Mouse (Mus musculus): ENCODE results near the gene Glt8d2.
"Not testable (repeated sequence)": the region's sequence is repeated elsewhere in the genome, so short reads cannot be mapped to it uniquely, and the experiment has no call there.

Gene Glt8d2

DNA sequence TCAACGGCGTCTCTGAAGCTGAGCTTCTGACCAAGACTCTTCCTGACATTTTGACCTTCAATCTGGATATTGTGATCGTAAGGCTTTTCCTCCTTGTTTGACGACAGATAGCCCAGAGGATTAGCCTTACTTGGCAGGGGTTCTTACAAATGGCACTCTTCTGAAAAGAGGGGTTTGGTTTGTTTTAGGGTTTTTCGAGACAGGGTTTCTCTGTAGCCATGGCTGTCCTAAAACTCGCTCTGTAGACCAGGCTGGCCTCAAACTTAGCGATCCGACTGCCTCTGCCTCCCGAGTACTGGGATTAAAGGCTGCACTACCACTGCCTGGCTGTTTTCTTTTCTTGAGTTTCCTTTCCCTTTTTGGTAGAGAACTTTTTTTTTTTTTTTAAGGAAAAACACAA, 49.0 kb downstream of the Glt8d2 start:
- DNase-seq, result no peak

DNA sequence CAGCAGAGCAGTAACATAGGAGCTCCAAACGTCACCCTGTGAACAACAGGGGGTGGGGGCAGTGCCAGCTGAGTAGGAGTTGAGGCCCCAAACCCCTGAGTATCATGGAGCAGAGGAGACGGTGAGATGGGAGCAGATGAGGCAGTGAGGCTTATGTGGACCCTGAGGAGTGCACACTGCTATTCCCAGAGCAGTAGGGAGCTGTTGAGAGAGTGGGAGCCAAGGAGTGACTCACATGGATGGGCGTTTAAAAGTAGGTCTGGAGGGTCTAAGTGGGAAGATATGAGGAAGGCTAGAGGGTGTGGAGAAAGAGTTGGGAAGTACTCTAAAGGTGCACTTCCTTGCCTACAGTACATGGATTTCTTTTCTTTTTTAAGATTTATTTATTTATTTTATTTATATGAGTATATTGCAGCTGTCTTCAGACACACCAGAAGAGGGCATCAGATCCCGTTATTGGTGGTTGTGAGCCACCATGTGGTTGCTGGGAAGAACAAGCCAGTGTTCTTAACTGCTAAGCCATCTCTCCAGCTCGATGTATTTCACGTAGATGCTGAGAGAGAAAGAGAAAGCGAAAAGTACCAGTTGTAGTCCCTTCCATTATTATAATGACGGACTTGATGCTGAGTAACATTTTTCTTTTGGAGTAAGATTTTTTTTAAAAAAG, 51.3 kb downstream of the Glt8d2 start:
- DNase-seq, result no peak

DNA sequence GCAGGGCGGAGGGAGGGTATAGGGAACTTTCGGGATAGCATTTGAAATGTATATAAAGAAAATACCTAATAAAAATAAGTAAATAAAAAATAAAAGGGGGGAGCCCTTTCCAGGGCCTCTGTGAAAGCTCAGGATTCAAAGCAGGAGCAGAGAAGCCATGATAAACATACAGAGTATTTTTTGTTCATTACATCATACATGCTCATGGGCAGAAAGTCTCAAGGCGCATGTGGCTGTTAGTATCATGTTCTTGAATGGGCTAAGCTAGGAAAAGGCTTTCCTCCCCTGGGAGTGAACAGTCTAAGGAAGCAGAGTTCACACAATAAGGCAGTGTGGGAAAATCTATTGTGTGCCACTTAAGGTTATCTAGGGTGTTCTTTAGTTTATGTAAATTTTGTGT, 54.1 kb downstream of the Glt8d2 start:
- no peak for DNase-seq

DNA sequence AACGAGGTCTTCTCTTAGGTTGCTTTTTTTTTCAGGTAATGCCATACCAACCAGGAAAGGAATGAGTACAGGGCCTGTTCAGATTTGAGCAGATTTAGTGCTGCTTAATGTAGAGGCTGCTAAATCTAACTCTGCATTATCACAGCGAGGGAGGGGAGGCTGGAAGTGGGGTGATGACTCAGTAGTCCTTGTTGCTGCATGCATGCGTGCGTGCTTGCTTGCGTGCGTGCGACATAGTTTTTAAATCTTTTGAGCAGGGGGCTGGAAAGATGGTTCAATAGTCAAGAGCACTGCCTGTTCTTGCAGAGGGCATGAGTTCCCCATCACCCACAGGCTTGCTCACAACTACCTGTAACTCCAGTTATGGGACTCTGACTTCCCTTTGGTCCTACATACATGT, 56.1 kb downstream of the Glt8d2 start:
- no peak for DNase-seq

DNA sequence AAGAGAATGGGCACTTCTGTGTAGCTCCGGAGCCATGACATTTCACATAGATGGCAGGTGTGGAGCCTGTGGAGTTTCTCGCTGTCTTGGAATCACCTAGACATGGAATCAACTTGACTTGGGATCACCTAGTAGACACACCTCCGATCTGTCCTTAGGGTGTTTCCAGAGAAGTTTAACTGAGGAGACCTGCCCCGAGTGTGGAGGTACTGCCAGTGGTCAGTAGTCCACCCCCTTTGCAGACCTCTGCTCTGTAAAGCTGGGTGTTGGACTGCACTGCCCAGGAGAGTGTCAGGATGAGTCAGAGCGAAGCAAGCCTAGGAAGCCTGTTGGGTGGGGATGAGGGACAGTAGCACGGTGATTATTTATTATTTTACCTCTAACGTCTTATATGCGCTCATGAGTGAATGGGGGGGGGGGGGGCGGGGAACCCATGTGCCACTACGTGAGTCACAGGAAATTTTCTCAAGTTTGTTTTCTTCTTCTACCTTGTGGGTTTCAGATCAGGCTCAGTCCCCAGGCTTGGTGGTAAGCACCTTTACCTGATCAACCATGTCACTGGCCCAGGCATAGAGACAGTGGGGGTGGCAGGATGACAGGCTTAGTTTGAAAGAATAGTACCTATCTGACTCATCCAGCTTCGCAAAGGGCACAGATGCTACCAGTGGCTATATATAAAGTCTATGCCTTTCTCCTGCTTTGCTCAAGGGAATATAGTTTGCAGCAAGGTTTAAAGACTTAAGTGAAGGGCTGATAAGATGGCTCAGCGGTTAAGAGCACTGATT, 57.8 kb downstream of the Glt8d2 start:
- no peak for DNase-seq

DNA sequence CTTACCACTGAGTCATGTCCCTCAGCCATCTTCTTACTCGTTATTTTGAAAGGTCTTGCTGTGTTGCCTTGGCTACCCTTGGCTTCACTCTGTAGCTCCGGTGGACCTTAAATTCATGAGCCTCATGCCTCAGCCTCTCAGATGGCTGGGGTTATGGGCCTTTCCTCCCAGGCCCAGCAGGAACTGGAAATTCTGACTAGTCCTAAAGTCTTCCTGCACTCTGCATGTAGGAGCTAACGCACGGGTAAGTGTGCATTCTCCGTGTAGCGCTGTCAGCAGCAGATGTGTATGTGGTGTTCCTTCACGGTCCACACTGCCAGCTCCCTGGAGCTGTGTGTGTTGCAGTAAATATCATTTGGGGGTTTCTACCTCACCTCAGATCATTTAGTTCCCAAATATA, 59.3 kb downstream of the Glt8d2 start:
- DNase-seq, result no peak

DNA sequence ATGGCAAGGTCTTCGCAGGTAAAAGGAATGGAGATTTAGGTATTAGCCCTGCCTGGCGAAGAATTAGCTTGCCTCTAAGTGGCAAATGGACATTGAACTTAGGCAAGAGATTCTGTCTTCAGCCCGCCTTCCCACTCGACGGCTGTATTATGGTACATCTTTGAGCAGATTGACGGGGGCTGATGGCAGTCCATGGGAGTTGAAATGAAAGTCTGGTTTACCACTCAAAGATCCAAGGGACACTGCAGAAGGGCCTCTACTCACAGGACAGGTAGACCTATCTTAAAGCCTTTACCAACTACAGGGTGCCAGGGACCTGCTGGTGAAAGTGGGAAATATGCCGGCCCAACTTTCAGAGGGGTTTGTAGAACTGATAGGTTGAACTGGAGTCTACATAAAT, 60.0 kb downstream of the Glt8d2 start:
- no peak for DNase-seq

DNA sequence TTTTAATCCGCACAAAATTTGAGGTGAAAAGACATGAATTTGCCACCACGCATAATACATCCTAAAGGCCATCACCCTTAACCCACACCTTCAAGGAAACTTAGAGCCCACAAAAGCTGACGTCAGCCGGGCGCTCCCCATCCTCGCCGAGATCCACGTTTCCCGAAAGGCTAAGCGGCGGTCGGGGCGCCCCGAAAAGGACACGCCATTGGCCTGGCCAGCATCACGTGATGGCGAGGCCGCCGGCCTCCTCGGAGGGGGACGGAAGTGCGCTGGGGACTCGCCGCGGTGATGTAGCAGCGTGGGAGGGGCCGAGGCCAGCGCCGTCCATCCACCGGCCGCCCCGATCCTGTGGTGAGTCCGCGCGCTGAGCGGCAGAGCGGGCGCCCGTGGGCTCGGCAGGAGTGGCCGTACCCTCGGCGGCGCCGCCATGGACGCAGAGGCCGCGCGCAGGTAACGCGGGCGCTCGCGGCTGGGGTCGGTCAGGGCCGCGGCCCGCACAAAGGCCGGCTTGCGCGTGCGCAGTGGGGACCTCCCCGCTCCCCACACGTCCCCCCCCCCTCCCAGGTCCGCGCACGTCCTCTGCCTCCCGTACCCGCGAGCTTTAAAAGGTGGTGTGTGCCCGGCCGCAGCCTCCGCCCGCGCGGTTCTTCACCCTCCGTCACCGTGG, 60.7 kb downstream of the Glt8d2 start, which contains the start of gene Tdg:
Gene Tdg, plus strand, starts transcription at position 243 of the 670 bp plus-strand sequence.
- DNase-seq, result peak; percentile 95

DNA sequence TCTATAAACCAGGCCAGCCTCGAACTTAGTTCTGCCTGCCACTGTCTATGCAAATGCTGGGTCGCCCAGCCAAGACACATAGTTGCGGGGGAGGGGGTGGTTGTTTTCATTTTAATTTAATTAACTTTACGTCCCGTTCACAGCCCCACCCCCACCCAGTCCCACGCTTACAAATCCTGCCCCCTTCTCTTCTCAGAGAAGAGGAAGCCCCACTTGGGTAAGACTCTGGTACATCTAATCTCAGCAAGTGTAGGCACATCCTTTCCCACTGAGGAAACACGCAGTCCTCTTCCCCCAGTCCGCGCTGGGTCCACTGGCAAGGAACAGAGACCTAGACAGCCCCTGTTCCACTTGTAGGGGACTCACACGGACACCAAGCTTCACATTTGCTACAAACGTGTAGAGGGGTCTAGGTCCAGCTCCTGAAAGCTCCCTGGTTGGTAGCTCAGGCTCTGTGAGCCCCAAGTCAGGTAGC, 61.3 kb downstream of the Glt8d2 start:
- peak; percentile 10 for DNase-seq

DNA sequence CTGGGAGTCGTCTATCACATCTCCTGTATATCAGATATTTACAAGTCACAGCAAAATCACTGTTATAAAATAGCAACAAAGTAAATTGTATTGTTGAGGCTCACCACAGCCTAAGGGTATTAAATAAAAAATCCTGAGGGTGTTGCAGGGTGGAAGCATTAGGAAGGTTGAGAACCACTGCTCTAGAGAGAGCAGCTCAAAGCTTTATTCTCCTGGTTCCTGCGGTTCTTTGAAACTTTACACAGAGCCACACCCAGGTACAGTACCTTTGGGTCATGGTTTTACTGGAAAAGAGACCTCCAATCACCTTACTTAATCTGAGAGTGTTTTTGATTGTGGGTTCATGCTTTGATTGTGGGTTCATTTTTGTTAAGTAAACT, 66.9 kb downstream of the Glt8d2 start:
- DNase-seq, result not testable (repeated sequence)

DNA sequence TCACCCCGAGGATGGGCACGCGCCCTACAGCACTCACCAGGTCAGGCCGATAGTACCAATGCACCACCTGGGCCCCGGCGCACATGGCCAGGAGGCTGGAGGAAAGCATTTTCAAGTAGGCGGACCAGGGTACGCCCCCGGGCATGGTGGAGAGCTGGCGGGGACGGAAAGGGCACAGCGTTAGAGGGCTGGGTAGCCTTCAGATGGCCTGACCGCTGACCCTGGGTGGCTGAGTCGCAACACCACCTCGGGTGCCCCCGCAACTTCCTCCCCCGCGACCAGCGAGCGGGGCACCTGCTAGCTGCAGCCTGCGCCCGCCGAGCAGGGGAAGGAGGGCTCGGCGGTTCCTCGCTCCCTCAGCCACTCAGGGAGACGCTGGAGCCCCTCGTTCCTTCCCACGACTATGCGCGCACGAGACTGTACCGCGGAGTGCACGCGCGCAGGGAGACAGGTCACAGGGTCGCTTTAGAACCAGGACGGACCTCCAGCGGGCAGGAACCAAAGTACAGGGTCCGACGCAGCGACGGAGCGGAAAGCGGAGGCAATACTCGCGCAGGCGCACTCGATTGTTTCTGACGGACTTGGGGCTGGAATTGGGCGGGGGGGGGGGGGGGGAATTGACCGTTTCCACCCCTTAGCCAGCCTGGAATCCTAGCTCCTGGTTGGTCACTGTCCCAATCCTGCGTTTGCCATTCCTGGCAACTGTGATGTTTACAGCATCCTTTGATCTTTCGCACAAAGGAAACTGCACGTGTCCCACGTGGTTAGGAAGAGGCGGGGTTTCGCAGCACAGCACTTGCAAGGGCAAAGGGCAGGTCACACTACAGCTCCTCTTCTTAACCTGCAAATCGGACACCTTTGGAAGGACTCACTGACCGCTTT, 67.5 kb downstream of the Glt8d2 start, which contains the start of gene 1190007I07Rik:
Gene 1190007I07Rik, minus strand, starts transcription at position 558 of the 882 bp plus-strand sequence.
- DNase-seq, result peak; percentile 94

DNA sequence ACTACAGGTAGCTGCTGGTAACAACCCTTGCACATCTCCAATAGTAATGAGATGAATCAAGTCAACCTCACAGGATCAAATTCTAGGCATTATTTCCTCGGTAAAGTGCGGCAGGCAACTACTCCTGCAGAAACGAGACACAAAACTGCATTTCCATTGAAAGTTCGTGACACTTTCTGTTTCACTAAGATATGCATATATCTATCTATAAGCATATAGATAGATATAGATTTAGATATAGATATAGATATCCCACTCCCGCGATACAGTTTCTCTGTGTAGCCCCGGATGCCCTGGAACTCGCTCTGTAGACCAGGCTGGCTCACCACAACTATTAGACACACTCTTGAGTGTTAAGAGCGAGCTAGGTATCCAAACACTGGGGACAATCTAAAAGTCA, 68.2 kb downstream of the Glt8d2 start:
- no peak for DNase-seq

Measured in lung, postnatal 10 days (tissue).